Mouse (Mus musculus) lung, adult 2 months (tissue): ENCODE results near the gene Nfic. TPM values are rescaled to one million over a fixed set of nuclear protein-coding genes. Genes with fewer than 3 reads are reported as not detected.
A peak's percentile ranks its signal among the peaks of the same experiment; 100 is the strongest.

Source experiments
- DNase-seq: peaks from one replicate; pipeline ENCODE4 v3.0.0; 2022
- H3K4me1 ChIP-seq: fragments of 200-500 bp; 2 replicates; pipeline ENCODE4 v1.6.1; 2011; ENCODE audit warnings: low read length; ENCODE audit not compliant: control insufficient read depth, insufficient read depth
- H3K4me3 ChIP-seq: fragments of 200-500 bp; replicated peaks from 2 replicates; pipeline ENCODE3; 2011; ENCODE audit warnings: low read depth, mild to moderate bottlenecking, control low read depth, low read length; ENCODE audit errors: extremely low read depth
- CTCF ChIP-seq: fragments of 200-500 bp; IDR thresholded peaks from 2 replicates; pipeline ENCODE4 v1.5.1; 2011; ENCODE audit warnings: mild to moderate bottlenecking, low read length, control low read depth; ENCODE audit not compliant: insufficient read depth
- POLR2A ChIP-seq: fragments of 200-500 bp; IDR thresholded peaks from 2 replicates; pipeline ENCODE4 v1.6.1; 2011; ENCODE audit warnings: low read depth, mild to moderate bottlenecking, control low read depth, low read length, borderline replicate concordance; ENCODE audit errors: extremely low read depth
- WGBS: fragments of 180-500 bp; shearing (Covaris S2); methylation state at CpG from one replicate; pipeline ENCODE4 v1.1.7; 2018; 5-methylcytosine and 5-hydroxymethylcytosine counted together
- polyA plus RNA-seq: library from polyadenylated mRNA; depleted of rRNA; stranded (reverse); fragments of >200 nt; gene quantifications from 2 replicates; pipeline ENCODE4 v1.2.3, GENCODE M21; 2012

The Nfic gene
- polyA plus RNA-seq, 1 experiment, result 103 TPM

DNA sequence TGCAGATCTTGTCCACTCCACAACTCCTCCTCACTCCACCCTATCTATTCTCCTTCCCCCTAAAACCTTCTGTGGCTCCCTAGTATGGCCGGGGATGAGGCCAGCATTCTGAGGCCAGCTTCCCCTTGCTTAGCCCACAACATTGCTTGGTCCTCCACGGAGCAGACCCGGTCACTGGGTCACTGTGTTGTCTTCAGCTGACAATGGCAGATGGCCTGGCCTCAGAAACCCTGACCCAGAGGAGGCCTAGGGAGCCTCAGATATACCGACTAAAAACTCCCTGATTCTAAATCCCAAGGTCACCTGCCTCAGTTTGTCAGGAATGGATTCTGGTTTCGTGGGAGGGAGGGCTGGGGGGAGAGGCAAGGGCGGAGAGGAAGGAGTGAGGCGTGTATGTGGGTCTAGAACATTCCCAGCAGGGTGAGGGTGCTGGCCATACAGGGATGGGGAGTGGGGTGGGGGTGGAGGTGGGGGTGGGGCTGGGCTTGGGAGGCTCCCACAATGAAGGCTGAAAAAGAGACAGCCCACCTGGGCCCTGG lies 53.1 kb downstream of the Nfic start:
- DNase-seq, result no peak
- H3K4me3 ChIP-seq, result no peak overlapping the region
- WGBS, result 40% methylated on average over 7 of the region's 7 CpGs

DNA sequence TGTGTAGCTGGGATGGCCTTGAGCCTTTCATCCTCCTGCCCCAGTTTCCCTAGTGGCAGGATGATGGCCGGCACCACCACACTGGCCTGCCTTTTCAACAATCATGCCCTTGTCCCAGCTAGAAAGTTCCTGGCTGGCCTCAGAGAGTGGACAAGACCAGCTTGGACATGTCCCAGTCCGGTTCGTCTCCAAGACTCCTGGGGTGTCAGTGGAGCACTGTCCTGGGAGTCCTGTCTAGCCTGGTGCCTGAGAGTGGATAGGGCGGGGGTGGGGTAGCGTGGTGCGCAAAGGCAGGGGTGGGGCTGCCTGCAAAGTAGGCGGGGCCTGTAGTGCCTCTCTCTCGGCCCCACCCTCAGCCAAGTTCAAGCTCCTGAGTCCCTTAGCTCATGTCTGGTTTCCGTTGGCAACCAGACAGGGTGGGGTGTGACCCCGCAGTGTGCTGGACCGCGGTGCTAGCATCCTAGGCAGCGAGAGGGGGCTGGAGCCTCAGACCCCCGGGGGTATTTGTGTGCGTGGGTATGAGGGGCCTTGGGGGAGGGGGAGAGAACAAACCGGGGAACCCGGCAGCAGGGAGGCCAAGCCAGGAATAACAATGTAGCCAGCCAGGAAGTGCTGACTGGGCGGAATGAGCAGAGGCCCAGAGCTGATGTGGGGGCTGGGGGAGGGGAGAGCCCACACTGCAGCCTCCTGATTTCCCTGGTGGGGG lies 53.8 kb downstream of the Nfic start:
- DNase-seq, result peak; percentile 60
- WGBS, result 11% methylated on average over 18 of the region's 18 CpGs
- Histone ChIP-seq H3K4me1 (peaks cover 34% of the 10 kb centered on the region), H3K4me3 (no peak overlapping the region)
- no peak for TF ChIP-seq POLR2A
- no peak for TF ChIP-seq CTCF

More for the DNA sequence above, 53.1 kb downstream of the Nfic start:
- no peak for TF ChIP-seq POLR2A
- TF ChIP-seq CTCF, result no peak
- peaks cover 38% of the 10 kb centered on the region for H3K4me1 ChIP-seq

DNA sequence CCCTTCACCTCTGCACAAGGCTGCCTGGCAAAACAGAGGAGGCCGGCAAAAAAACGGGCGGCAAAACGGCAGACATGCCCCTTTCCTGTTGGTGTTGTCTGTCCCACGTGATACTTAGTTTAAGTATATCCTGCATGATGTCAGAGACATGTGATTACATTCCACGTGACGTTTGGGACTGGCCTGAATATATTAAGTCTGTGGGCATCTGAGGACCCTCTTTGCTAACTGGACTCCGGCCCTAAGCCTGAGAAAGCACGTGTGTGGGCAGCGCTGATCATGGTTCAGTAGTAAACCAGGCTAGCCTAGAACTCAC lies 54.3 kb downstream of the Nfic start:
- H3K4me1 ChIP-seq, result peaks cover 31% of the 10 kb centered on the region
- H3K4me3 ChIP-seq, result no peak overlapping the region
- TF ChIP-seq POLR2A (no peak), CTCF (no peak)
- no peak for DNase-seq
- WGBS, result 46% methylated on average over 10 of the region's 10 CpGs

DNA sequence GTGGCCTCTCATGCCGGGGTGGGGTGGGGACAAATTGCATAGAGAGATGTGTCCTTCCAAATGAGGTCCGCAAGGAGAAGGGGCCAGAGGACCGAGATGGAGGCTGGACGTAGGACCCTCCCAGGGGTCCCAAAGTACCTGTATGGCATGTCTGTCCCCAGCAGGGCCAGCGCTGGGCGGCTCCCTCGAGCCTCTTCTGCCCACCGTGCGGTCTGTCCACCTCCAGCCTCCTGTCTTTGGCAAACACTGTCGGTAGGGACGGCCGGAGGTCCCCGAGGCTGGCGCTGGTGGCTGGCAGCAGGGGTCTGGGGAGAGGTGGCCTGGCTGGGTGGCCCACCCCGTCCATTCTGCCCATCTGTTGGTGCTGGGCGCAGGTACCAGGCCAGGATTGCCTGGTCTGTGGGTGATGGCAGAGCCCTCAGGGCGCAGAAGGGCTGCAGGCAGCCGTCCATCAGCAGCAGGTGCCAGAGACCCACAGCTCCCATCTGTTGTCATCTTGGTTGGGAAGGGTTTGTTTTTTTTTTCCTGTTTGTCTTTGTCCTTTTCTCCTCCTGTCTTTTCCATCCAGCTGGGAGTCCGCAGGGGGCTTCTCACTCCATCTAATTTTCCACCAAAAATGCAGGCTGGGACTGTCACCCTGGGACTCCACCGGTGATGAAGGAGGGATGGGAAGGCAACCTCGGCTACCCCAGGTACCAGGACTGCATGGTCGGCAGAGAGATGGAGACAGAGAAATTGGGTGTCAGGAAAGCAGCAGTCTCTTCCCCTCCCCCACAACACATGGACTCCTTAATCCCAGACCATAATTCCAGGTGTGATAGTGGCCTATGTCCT lies 54.8 kb downstream of the Nfic start:
- Histone ChIP-seq H3K4me3 (no peak overlapping the region), H3K4me1 (peaks cover 30% of the 10 kb centered on the region)
- WGBS, result 68% methylated on average over 22 of the region's 22 CpGs
- no peak for DNase-seq
- TF ChIP-seq POLR2A (no peak), CTCF (no peak)

DNA sequence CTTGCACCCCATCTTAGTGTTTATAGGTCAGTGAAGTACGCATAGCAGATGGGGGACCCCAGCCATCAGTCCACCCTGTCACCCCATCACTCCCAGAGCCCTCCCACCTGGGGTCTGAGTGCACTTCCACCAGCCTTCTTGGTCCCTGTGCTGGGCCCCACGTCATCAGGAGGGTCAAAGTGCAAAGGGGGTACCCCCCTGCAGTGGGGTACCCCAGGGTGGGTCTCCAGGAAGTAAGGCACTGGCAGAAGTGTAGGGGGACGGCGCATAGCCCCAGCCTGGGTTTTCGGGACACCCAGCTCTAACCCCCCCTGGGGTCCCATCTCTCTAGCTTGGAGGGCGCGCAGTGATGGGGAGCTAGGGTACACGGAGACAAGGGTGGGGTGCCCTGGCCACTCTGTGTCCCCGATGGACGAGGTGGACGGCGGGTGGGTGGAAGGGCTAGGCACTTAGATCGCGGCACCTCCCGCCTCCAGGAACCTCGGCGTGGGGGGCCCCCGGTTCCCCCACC lies 55.6 kb downstream of the Nfic start:
- peaks cover 24% of the 10 kb centered on the region for H3K4me1 ChIP-seq
- no peak for DNase-seq
- no peak overlapping the region for H3K4me3 ChIP-seq
- 85% methylated on average over 18 of the region's 18 CpGs for WGBS
- TF ChIP-seq CTCF (no peak), POLR2A (no peak)

DNA sequence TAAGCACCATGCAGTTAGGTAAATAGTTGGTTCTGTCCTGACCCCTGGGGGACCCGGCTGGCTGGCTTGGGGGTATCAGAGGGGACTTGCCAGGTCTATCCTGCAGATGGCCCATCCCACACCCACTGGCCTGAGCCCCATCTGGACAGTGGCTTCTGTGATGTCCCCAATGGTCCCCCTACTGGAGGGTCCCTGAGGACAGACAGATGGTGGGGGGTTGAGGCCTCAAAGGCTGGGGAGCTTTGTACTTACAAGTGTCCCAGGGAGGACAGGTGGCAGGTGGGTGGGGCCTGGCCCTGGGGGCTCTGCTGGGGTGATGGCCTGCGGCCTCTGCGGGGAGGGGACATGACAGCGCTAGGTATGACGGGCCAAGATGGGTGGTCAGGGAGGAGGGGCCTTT lies 56.1 kb downstream of the Nfic start:
- no peak for DNase-seq
- no peak overlapping the region for H3K4me3 ChIP-seq
- TF ChIP-seq CTCF, result no peak
- TF ChIP-seq POLR2A, result no peak
- 92% methylated on average over 5 of the region's 5 CpGs for WGBS
- peaks cover 19% of the 10 kb centered on the region for H3K4me1 ChIP-seq

DNA sequence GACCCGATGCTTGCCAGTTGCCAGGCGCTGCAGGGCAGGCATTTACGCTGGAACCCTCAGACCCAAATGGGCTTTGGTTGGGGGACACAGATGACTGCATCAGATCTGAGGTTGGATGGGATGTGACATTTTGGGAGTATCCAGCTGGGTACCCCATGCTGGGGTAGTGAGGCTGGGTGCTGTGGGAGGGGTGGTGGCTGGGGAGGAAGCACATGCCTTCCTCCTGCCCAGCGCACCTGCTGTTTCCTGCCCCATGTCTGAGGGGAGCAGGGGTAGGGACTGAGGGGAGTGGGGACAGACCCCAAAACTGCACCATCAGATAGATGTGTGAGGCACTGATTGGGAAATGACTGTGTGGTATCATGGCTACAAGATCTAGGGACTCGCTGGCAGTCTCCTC lies 58.7 kb downstream of the Nfic start:
- Histone ChIP-seq H3K4me3 (no peak overlapping the region), H3K4me1 (peaks cover 16% of the 10 kb centered on the region)
- WGBS, result 84% methylated on average over 5 of the region's 5 CpGs
- TF ChIP-seq CTCF (no peak), POLR2A (no peak)
- DNase-seq, result no peak

DNA sequence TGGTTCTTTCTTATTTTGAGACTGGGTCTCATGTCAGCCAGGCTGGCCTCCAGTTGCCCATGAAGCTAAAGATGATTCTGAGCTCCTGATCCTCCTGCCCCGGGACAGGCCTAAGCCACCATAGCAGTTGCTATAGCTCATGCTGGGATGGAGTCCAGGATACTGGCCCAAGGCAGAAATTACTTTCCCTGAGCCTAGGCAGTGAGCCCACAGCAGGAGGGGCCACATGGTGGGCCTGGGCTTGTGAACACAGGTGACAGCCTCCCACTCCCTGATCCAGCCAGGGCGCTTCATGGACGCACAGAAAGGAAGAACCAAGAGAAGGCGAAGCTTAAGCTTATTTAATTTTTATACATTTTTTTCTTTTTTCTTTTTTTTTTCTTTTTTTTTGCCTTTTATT lies 59.6 kb downstream of the Nfic start:
- 88% methylated on average over 4 of the region's 4 CpGs for WGBS
- DNase-seq, result no peak
- Histone ChIP-seq H3K4me1 (peaks cover 8% of the 10 kb centered on the region), H3K4me3 (no peak overlapping the region)
- TF ChIP-seq CTCF (no peak), POLR2A (no peak)

DNA sequence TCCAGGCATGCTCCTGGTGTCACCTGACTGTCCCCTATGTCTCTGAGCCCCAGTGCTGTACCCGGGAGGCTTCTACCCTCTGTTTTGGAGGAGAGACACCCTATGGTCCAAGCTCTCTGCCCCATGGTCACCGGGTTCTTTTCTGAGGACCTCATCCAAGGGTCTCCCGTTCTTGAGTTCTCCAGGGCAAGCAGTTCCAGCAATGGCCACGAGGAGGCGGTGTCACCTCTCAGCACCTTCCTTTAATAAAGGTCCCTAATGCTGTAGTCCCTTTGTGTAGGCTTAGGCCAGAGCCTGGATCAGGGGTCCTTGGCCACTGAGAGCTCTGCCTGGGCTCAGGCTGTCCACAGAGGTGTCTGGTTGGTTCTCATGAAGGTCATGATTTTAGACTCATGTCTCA lies 60.3 kb downstream of the Nfic start:
- no peak overlapping the region for H3K4me3 ChIP-seq
- peaks cover 7% of the 10 kb centered on the region for H3K4me1 ChIP-seq
- 15% methylated on average over 5 of the region's 5 CpGs for WGBS
- TF ChIP-seq POLR2A (no peak), CTCF (peak; percentile 97)
- DNase-seq, result peak; percentile 71
